Mouse (Mus musculus): ENCODE results near the gene Chsy1.

GRCm38 (mm10) chr7:66165036-66165798, 55.9 kb downstream of the Chsy1 start:
- TF ChIP-seq POLR2A (IDR thresholded peaks at IDR 0.05; ENCODE audit: insufficient read length, low read depth) (no peak), REST (IDR thresholded peaks at IDR 0.05; ENCODE audit: insufficient read depth, insufficient read length) (no peak), POLR2AphosphoS2 (IDR thresholded peaks at IDR 0.05; ENCODE audit: insufficient read length, low read depth) (no peak), TCF12 (IDR thresholded peaks at IDR 0.05; ENCODE audit: insufficient read depth, poor library complexity, severe bottlenecking) (no peak), MYOG (IDR thresholded peaks at IDR 0.05; ENCODE audit: control insufficient read depth in 1 of 3, insufficient read depth in 1 of 3, insufficient read length in 2 of 3, low read depth in 2 of 3) (no peak), CEBPB (IDR thresholded peaks at IDR 0.05; ENCODE audit: insufficient read depth, poor library complexity, severe bottlenecking) (no peak), E2F4 (IDR thresholded peaks at IDR 0.05; ENCODE audit: insufficient read depth) (no peak), MAX (IDR thresholded peaks at IDR 0.05; ENCODE audit: low read depth) (no peak)

All from myocyte (in vitro differentiated cells).